ENCODE assay signal across 17 mouse cellular contexts in the genomic region with DNA sequence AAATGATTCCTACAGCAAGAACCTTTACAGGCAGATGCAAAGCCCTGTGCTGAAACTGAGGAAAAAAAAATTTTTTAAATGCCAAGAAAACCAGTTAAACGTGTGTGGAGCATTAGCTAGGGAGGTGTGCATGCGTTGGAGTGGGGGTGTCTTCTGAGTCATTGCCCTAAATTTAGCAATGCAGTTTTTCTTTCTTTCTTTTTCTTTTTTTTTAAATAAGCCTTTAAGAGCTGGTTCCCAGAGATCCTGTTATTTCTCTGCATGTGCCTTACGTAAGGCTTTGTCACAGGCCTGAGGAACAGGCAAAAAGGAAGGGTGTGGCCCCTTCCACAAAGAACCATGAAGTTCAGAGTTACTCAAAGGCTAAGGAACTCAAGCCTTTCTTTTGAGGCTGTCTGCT. TPM values are rescaled to one million over a fixed set of nuclear protein-coding genes. Genes with fewer than 3 reads are reported as not detected.
DNase-seq lines count a peak whose midpoint lies in the region; ATAC-seq and TF ChIP-seq lines count a peak whose summit lies in the region.
"Had no signal": no experiment of that assay in that cellular context is flagged by ENCODE, and none has a peak within 500 bp of the region (broad histone marks: within the 10 kb centered on the region; RNA-seq: fewer than 3 reads in every experiment).

No protein-coding gene starts in this region.

- H3K9ac ChIP-seq in lung, embryonic 14.5 days = no peak overlapping the region
- H3K9ac ChIP-seq in kidney, embryonic 16.5 days (replicated peaks; ENCODE audit: low read length) = no peak overlapping the region
- H3K9ac ChIP-seq: heart, embryonic 15.5 days had no signal

- no peaks in the 10 kb centered on the region for H3K36me3 ChIP-seq in lung, embryonic 14.5 days (ENCODE audit: insufficient read depth)
- H3K36me3 ChIP-seq in kidney, embryonic 16.5 days (ENCODE audit: insufficient read depth, low read length) = no peaks in the 10 kb centered on the region
- H3K36me3 ChIP-seq: forebrain, embryonic 10.5 days; heart, embryonic 15.5 days had no signal

- no peak for ATAC-seq in lung, embryonic 14.5 days (ENCODE audit: insufficient read depth)
- ATAC-seq in monocyte, adult 5-6 weeks (replicated peaks; ENCODE audit: insufficient number of reproducible peaks, low FRiP score, low TSS enrichment, poor library complexity, severe bottlenecking) = 0 out of 2 replicates have a peak, but pooled peaks have one; percentile 16
- ATAC-seq in kidney, embryonic 16.5 days (ENCODE audit: low FRiP score, low TSS enrichment) = no peak

- no peak overlapping the region for H3K27ac ChIP-seq in lung, embryonic 14.5 days (ENCODE audit: low read depth)
- no peak overlapping the region for H3K27ac ChIP-seq in kidney, embryonic 16.5 days (ENCODE audit: low read length)
- H3K27ac ChIP-seq: forebrain, embryonic 10.5 days; heart, embryonic 15.5 days had no signal

- peak; percentile 80 for DNase-seq in heart, adult 11 months
- DNase-seq in heart, postnatal 25 days (ENCODE audit: low spot score) = no peak
- peak; percentile 2 for DNase-seq in lung, embryonic 14.5 days
- DNase-seq in lung, postnatal 4 days = no peak
- DNase-seq in fibroblast of lung, adult 2 months (ENCODE audit: low read depth) = peak; percentile 10
- DNase-seq in thymus, postnatal 25 days = no peak
- DNase-seq: cerebellum, adult 2 months; gastrocnemius, postnatal 36 days; thymus, postnatal 36 days had no signal

- no peak overlapping the region for H3K4me3 ChIP-seq in lung, embryonic 14.5 days (ENCODE audit: low read depth, low read length)
- H3K4me3 ChIP-seq in kidney, embryonic 16.5 days (ENCODE audit: low read length) = no peak overlapping the region
- H3K4me3 ChIP-seq: forebrain, embryonic 10.5 days; heart, embryonic 15.5 days had no signal

- no peaks in the 10 kb centered on the region for H3K27me3 ChIP-seq in lung, embryonic 14.5 days (ENCODE audit: insufficient read depth, low read length)
- H3K27me3 ChIP-seq in kidney, embryonic 16.5 days (ENCODE audit: insufficient read depth, low read length) = no peaks in the 10 kb centered on the region
- H3K27me3 ChIP-seq: heart, embryonic 15.5 days had no signal

- H3K9me3 ChIP-seq in lung, embryonic 14.5 days (ENCODE audit: low read depth, low read length) = no peaks in the 10 kb centered on the region
- no peaks in the 10 kb centered on the region for H3K9me3 ChIP-seq in kidney, embryonic 16.5 days (ENCODE audit: low read length)
- H3K9me3 ChIP-seq: forebrain, embryonic 10.5 days; heart, embryonic 15.5 days had no signal

- no peak overlapping the region for H3K4me2 ChIP-seq in lung, embryonic 14.5 days
- H3K4me2 ChIP-seq in kidney, embryonic 16.5 days (replicated peaks; ENCODE audit: low read depth, low read length) = no peak overlapping the region
- H3K4me2 ChIP-seq: heart, embryonic 15.5 days; midbrain, embryonic 11.5 days had no signal

- intact Hi-C loops in heart, postnatal 25 days (cut with DNase I) = no loop called here

- TF ChIP-seq CTCF in lung, embryonic 14.5 days (IDR thresholded peaks at IDR 0.05; ENCODE audit: low read depth) = no peak

- WGBS in lung, embryonic 14.5 days = 64% methylated on average over 3 of the region's 3 CpGs
- 70% methylated on average over 3 of the region's 3 CpGs for WGBS in kidney, embryonic 16.5 days

- no peaks in the 10 kb centered on the region for H3K4me1 ChIP-seq in lung, embryonic 14.5 days (ENCODE audit: insufficient read depth)
- no peaks in the 10 kb centered on the region for H3K4me1 ChIP-seq in kidney, embryonic 16.5 days (ENCODE audit: insufficient read depth, low read length)
- H3K4me1 ChIP-seq: forebrain, embryonic 10.5 days; heart, embryonic 15.5 days had no signal

RNA-seq across cellular contexts. Expression of a gene that starts 57.5 kb away (rescaled TPM):
- not detected for total RNA-seq in heart, postnatal 25 days (2021)
- 0.12 TPM in 1 of 2 replicates, not detected in the other for polyA plus RNA-seq in lung, embryonic 14.5 days (2014; fragmentation: Nextera tagmentation; extraction: Ambion mirVana)
- total RNA-seq in monocyte, adult 5-6 weeks (2017) = not detected in 3 replicates
- polyA plus RNA-seq in kidney, embryonic 16.5 days (2015; fragmentation: Nextera tagmentation; extraction: Ambion mirVana) = 0.30 and 0.51 TPM in 2 replicates
- total RNA-seq: gastrocnemius, postnatal 36 days; MEL had no signal
- polyA plus RNA-seq: cerebellum, adult 2 months; liver, embryonic 16.5 days; midbrain, embryonic 11.5 days; stomach, embryonic 14.5 days had no signal

Comparison
In these comparisons a context has a peak if more than half of its experiments do, and no peak if none do; other contexts are left out.
1. DNase-seq: peak in heart, adult 11 months (single experiment), lung, embryonic 14.5 days (single experiment) and fibroblast of lung, adult 2 months (single experiment); none in heart, postnatal 25 days (single experiment), lung, postnatal 4 days (0 of 2) and thymus, postnatal 25 days (single experiment).